Mouse (Mus musculus): ENCODE results near the gene Tcea3. TPM values are rescaled to one million over a fixed set of nuclear protein-coding genes. Genes with fewer than 3 reads are reported as not detected.

Tcea3 gene
- polyA plus RNA-seq, 1 experiment from 2014 or later: 26.8 TPM

DNA sequence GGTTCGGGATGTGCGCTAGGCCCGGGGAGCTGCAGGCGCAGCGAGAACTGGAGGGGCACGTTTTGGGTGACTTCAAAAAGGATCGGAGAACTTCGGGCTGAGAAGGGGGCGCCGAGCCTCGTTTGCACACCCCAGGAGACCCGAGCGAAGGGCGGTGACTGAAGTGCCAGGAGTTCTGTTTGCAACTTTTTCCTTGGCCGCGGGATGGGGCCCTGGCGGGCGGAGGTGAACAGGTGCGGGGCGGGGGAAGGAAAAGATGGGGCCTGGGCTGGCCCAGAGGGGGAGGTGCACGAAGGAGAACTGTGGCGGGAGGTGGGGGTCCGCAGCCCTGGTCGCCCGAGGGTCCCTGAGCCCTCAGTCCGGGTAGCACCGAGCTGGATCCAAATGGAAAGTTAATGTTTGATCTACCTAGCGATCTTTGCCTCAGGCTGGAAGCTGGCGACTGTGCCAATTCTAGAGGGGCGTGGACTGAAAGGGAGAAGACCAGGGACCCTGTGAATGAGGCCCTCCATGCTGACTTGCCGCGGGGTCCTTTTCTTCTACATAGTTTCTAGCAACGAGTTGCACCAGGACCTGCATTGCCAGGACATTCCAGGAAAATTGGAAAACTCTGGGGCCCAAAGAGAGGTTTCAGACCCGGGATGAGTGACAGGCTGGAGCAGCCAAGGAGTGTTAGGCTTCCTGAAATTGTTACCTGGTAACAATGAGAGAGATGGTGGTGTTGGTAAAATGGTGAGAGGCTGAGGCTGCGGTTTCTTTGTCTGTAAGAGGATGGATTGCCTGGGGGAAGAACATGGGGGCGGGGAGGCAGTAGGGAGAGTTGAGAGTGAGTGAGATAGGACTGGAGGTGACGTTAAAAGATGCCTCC lies 1.2 kb downstream of the Tcea3 start:
- no peaks in the 10 kb centered on the region for H3K36me3 ChIP-seq (ENCODE audit: insufficient read depth, low read length)
- H3K4me3 ChIP-seq (ENCODE audit: low read depth, low read length): peak overlapping the region; percentile 50
- no peak for TF ChIP-seq CTCF (IDR thresholded peaks at IDR 0.05)
- no peak for TF ChIP-seq EP300 (IDR thresholded peaks at IDR 0.05)
- DNase-seq (ENCODE audit: low spot score) (peak; percentile 45), ATAC-seq (no peak)
- H3K9ac ChIP-seq (replicated peaks; ENCODE audit: low read depth): no peak overlapping the region; the same call in 1 of the 2 replicates
- peaks cover 25% of the 10 kb centered on the region for H3K4me1 ChIP-seq (ENCODE audit: insufficient read depth, low read depth, low read length)
- H3K4me2 ChIP-seq (replicated peaks; ENCODE audit: low read depth, low read length): peak overlapping the region; percentile 95
- H3K27me3 ChIP-seq (replicated peaks; ENCODE audit: insufficient read depth, low read length): peaks cover 8% of the 10 kb centered on the region; the same call in 1 of the 2 replicates
- H3K27ac ChIP-seq (ENCODE audit: low read length): 0 out of 2 replicates have a peak overlapping the region, but pooled peaks have one; percentile 14
- no peaks in the 10 kb centered on the region for H3K9me3 ChIP-seq (ENCODE audit: low read length)
- 2% methylated on average over 33 of the region's 37 CpGs for WGBS

- Histone ChIP-seq H3K36me3 (ENCODE audit: insufficient read depth, low read length) (no peaks in the 10 kb centered on the region), H3K27me3 (replicated peaks; ENCODE audit: insufficient read depth, low read length) (peaks cover 8% of the 10 kb centered on the region; the same call in 1 of the 2 replicates), H3K9ac (replicated peaks; ENCODE audit: low read depth) (no peak overlapping the region), H3K4me2 (replicated peaks; ENCODE audit: low read depth, low read length) (peak overlapping the region; percentile 95), H3K9me3 (ENCODE audit: low read length) (no peaks in the 10 kb centered on the region), H3K4me3 (ENCODE audit: low read depth, low read length) (peak overlapping the region; percentile 50; the same call in 1 of the 2 replicates), H3K27ac (ENCODE audit: low read length) (0 out of 2 replicates have a peak overlapping the region, but pooled peaks have one; percentile 40), H3K4me1 (ENCODE audit: insufficient read depth, low read depth, low read length) (peaks cover 25% of the 10 kb centered on the region)
- ATAC-seq (no peak), DNase-seq (ENCODE audit: low spot score) (no peak)
- TF ChIP-seq CTCF (IDR thresholded peaks at IDR 0.05): no peak
- TF ChIP-seq EP300 (IDR thresholded peaks at IDR 0.05): no peak
- WGBS: 17% methylated on average over 11 of the region's 11 CpGs
These were observed 1.8 kb downstream of the Tcea3 start for GRCm38 (mm10) chr4:136249332-136249647.

- H3K4me1 ChIP-seq (ENCODE audit: insufficient read depth, low read depth, low read length): peaks cover 25% of the 10 kb centered on the region
- DNase-seq (ENCODE audit: low spot score): peak; percentile 87
- 8% methylated on average over 9 of the region's 9 CpGs for WGBS
- H3K4me3 ChIP-seq (ENCODE audit: low read depth, low read length): no peak overlapping the region
- 0 out of 2 replicates have a peak overlapping the region, but pooled peaks have one; percentile 40 for H3K27ac ChIP-seq (ENCODE audit: low read length)
- no peaks in the 10 kb centered on the region for H3K9me3 ChIP-seq (ENCODE audit: low read length)
- peak overlapping the region; percentile 95 for H3K4me2 ChIP-seq (replicated peaks; ENCODE audit: low read depth, low read length)
- ATAC-seq: peak; percentile 76
- TF ChIP-seq CTCF (IDR thresholded peaks at IDR 0.05) (0 out of 2 replicates have a peak, but pooled peaks have one; percentile 10), EP300 (IDR thresholded peaks at IDR 0.05) (no peak)
- peaks cover 8% of the 10 kb centered on the region; the same call in 1 of the 2 replicates for H3K27me3 ChIP-seq (replicated peaks; ENCODE audit: insufficient read depth, low read length)
- H3K9ac ChIP-seq (replicated peaks; ENCODE audit: low read depth): no peak overlapping the region
- no peaks in the 10 kb centered on the region for H3K36me3 ChIP-seq (ENCODE audit: insufficient read depth, low read length)
These were observed 2.3 kb downstream of the Tcea3 start for GRCm38 (mm10) chr4:136249780-136250179.

GRCm38 (mm10) chr4:136255919-136256318 lies 8.4 kb downstream of the Tcea3 start:
- no peak overlapping the region for H3K4me3 ChIP-seq (ENCODE audit: low read depth, low read length)
- H3K4me2 ChIP-seq (replicated peaks; ENCODE audit: low read depth, low read length): no peak overlapping the region
- TF ChIP-seq EP300 (IDR thresholded peaks at IDR 0.05) (no peak), CTCF (IDR thresholded peaks at IDR 0.05) (no peak)
- DNase-seq (ENCODE audit: low spot score): no peak
- H3K9me3 ChIP-seq (ENCODE audit: low read length): no peaks in the 10 kb centered on the region
- WGBS: 16% methylated on average over 6 of the region's 6 CpGs
- H3K9ac ChIP-seq (replicated peaks; ENCODE audit: low read depth): no peak overlapping the region
- H3K36me3 ChIP-seq (ENCODE audit: insufficient read depth, low read length): no peaks in the 10 kb centered on the region
- no peak overlapping the region for H3K27ac ChIP-seq (ENCODE audit: low read length)
- H3K27me3 ChIP-seq (replicated peaks; ENCODE audit: insufficient read depth, low read length): no peaks in the 10 kb centered on the region
- H3K4me1 ChIP-seq (ENCODE audit: insufficient read depth, low read depth, low read length): no peaks in the 10 kb centered on the region
- ATAC-seq: no peak

DNA sequence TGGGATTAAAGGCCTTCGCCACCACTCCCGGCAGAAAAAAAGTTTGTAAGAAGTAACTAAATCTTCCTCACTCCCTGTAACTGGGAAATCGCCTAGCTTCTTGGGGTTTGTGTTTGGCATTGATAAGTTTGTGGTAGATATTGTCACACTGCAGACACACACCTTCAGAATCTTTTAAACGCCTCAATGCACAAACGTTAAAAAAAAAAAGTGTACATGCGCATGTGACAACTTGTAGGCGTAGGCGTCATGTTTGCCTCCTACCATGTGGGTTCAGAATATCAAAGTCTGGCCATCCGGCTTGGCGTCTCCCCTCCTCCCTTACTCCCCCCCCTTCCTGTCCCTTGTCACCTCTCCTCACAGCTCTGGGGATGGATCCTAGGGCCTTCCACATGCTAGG lies 9.2 kb downstream of the Tcea3 start:
- Histone ChIP-seq H3K4me1 (ENCODE audit: insufficient read depth, low read depth, low read length) (no peaks in the 10 kb centered on the region), H3K27ac (ENCODE audit: low read length) (no peak overlapping the region), H3K9me3 (ENCODE audit: low read length) (no peaks in the 10 kb centered on the region), H3K4me2 (replicated peaks; ENCODE audit: low read depth, low read length) (no peak overlapping the region), H3K27me3 (replicated peaks; ENCODE audit: insufficient read depth, low read length) (no peaks in the 10 kb centered on the region), H3K4me3 (ENCODE audit: low read depth, low read length) (no peak overlapping the region), H3K36me3 (ENCODE audit: insufficient read depth, low read length) (no peaks in the 10 kb centered on the region), H3K9ac (replicated peaks; ENCODE audit: low read depth) (no peak overlapping the region)
- WGBS: 62% methylated on average over 10 of the region's 10 CpGs
- ATAC-seq: no peak
- TF ChIP-seq CTCF (IDR thresholded peaks at IDR 0.05) (no peak), EP300 (IDR thresholded peaks at IDR 0.05) (no peak)
- no peak for DNase-seq (ENCODE audit: low spot score)

DNA sequence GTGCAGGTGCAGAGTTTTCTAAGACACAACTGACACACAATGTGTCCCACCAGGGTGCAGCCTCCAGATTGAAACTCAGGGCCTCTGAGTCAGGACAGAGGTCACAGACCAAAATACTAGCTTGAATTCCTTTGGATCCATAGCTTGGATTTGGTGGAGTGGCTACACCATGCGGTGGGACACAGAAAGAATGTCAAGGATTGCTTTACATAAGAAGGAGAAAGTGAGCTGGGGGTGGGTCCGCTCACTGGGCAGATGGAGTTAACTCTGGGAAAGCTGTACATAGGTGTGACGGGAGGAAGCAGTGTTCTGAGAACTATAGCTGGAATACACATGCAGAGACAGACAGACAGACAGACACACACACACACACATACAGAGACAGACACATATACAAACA lies 12.4 kb downstream of the Tcea3 start:
- H3K9me3 ChIP-seq (ENCODE audit: low read length): no peaks in the 10 kb centered on the region
- 52% methylated on average over 3 of the region's 3 CpGs for WGBS
- no peak for DNase-seq (ENCODE audit: low spot score)
- no peak overlapping the region for H3K4me2 ChIP-seq (replicated peaks; ENCODE audit: low read depth, low read length)
- H3K4me3 ChIP-seq (ENCODE audit: low read depth, low read length): no peak overlapping the region
- no peak for ATAC-seq
- no peaks in the 10 kb centered on the region for H3K27me3 ChIP-seq (replicated peaks; ENCODE audit: insufficient read depth, low read length)
- no peaks in the 10 kb centered on the region for H3K36me3 ChIP-seq (ENCODE audit: insufficient read depth, low read length)
- H3K4me1 ChIP-seq (ENCODE audit: insufficient read depth, low read depth, low read length): no peaks in the 10 kb centered on the region
- H3K27ac ChIP-seq (ENCODE audit: low read length): no peak overlapping the region
- TF ChIP-seq EP300 (IDR thresholded peaks at IDR 0.05) (no peak), CTCF (IDR thresholded peaks at IDR 0.05) (no peak)
- H3K9ac ChIP-seq (replicated peaks; ENCODE audit: low read depth): no peak overlapping the region

Data from lung, postnatal 0 days (tissue).